Mouse (Mus musculus) CD4-positive, CD25-positive, alpha-beta regulatory T cell, adult 2 months (primary cell): Measurements from ENCODE around the gene Cpn1.
"Not testable (repeated sequence)": the region's sequence is repeated elsewhere in the genome, so short reads cannot be mapped to it uniquely, and the experiment has no call there.

Source experiments
- DNase-seq: peaks from one replicate; pipeline ENCODE4 v3.0.0-alpha.2; 2012; ENCODE audit warnings: low read depth, low spot score

Cpn1 gene

GRCm38 (mm10) chr19:43981992-43982391, 4.4 kb downstream of the Cpn1 start:
- no peak for DNase-seq

DNA sequence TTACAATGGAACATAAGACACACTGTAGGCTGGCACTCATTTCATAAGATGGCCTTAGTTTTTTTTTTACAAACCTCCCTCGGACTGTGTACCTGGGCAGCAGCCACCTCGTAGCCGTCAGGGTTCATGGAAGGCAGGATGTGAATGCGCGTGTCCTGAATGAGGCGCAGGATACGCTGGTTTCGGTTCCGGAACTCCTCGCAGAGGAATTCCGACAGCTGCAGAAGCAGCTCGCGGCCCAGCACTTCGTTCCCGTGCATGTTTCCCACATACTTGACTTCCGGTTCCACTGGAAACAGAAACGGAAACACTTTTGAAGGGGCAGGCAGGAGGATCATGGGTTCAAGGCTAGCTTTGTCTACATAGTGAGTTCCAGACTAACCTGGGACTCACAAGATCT, 5.6 kb downstream of the Cpn1 start:
- no peak for DNase-seq

GRCm38 (mm10) chr19:43977799-43978198, 8.6 kb downstream of the Cpn1 start:
- no peak for DNase-seq

DNA sequence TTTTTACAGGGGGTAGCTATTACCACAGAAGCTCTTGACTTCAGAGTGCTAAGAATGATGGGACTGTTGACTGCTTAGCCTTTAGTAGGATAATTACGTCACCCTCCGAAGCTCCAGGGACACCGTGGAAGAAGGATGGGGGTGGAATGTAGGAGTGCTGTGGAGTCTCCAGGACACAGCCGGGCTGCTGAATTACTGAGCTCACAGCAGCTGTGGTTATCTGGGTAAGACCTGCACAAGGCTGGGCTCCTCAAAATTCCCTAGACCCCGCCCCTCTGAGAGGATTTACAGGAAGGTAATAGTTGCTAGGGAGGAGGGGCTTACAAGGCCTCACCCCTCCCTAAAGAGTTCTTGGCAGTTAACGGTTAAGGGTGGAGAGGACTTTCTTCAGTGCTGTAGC, 9.7 kb downstream of the Cpn1 start:
- no peak for DNase-seq

GRCm38 (mm10) chr19:43974221-43974620, 12.1 kb downstream of the Cpn1 start:
- no peak for DNase-seq

DNA sequence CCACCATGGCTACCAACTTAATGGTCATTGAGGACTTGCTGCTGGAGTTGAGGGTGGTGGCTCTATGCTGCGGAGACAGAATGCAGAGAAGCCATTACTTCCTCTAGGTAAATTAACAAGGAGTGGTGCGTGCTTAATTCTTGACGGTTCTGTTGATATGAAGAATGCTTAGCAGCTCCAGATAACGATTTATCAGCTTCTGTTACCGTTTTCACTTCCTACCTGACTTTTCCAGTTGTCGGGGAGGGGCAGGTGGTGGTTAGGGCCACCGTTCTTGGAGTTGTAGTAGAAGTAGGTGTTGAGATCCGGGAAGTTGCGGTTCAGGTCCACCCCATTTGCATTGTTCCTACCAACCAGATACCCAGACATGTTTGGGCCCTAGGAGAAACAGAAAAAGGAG, 12.6 kb downstream of the Cpn1 start:
- no peak for DNase-seq

GRCm38 (mm10) chr19:43972129-43972528, 14.2 kb downstream of the Cpn1 start:
- no peak for DNase-seq

DNA sequence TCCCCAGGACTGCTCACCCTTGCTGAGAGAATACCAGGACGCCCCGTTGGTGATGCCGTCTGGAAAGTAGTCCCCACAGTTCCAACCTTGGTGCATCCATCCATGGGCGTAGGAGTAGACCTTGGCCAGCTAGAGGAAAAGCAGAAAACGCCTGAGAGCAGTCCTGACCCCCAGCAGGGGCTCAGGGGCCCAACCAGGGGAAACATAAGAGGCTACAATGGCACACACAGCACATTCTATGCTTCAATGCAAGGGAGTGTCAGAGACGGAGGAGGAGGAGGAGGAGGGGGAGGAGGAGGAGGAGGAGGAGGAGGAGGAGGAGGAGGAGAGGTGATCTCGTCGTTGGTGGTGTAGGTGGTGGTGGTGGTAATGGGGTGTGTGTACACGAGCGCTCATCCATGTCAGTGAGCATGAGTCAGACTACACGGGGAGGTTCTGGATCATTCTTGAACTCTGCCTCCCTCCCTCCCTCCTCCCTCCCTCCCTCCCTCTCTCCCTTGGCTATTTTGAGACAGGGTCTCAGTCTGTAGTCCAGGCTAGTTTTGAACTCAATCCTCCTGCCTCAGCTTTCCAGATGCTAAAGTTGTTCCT, 17.8 kb downstream of the Cpn1 start:
- no peak for DNase-seq

- no peak for DNase-seq
These were observed 19.9 kb downstream of the Cpn1 start for GRCm38 (mm10) chr19:43966481-43966880.

GRCm38 (mm10) chr19:43965496-43966085, 20.8 kb downstream of the Cpn1 start:
- no peak for DNase-seq

- no peak for DNase-seq
These were observed 23.6 kb downstream of the Cpn1 start for GRCm38 (mm10) chr19:43962795-43963194.

DNA sequence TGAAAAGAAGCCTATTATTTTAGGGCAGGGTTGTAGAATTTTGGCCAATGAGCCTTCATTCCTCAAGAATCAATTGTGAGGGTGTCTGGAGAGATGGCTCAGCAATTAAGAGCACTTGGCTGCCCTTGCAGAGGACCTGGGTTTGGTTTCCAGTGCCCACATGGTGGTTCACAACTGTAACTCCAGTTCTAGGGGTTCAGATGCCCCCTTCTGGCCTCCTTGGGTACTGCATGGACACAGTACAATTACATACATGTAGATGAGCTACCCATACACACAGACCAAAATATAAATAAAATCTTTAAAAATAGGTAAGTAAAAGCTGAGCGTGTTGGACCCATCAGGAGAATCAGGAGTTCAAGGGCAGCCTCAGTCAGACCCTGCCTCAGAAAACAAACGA, 25.2 kb downstream of the Cpn1 start:
- peak; percentile 59 for DNase-seq

DNA sequence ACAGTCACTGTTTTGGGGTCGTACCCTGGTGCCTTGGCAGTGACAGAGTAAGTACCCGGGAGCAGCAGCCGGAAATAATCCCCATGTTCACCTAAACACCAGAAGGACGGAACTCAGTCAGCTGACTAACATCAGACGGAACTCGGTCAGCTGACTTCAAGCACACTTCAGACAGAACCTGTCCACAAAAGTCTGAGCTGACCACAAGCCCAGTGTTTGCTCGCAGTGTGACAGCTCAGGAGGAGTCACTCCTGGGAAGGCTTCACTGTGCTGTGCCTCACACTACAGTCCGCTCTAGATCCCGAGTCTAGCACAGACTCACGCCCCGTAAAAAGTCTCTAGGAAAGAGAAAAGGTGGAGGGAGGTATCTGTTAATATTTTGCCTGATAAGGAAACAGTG, 26.3 kb downstream of the Cpn1 start:
- no peak for DNase-seq

DNA sequence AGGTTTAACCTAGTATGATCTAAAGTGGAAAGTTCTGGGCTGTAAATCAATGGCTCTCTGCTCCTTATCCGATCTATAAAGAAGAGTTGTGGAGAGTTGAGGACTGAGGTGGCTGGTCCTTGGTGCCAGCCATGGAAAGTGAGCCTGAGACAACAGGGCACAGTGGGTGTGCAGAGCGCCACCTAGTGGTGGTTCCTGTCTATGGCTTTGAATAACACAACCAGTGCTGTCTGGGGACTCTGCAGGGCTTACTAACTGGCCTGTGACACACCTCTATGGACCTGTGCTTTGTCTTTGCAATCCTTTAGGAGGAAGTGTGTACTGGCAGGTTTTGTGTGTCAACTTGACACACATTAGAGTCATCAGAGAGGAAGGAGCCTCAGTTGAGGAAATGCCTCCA, 27.2 kb downstream of the Cpn1 start:
- DNase-seq, result peak; percentile 80

DNA sequence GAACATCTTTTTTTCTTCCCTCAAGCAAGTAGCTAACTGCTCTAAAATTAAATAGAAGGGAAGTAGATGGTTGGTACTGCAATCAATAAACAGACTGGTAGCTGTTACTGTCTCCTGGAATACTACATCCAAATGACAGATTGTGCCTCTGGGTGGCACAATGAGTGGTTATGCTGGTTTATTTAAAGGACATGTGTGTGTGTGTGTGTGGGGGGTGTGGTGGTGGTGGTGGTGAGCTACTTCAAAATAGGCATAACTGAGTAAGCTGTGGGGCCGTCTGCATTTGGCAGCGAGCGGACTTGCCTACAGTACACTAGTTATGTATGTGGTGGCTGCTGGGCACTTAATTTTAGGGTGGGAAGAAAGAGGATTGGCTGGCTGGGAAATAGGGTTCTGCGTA, 28.5 kb downstream of the Cpn1 start:
- no peak for DNase-seq

DNA sequence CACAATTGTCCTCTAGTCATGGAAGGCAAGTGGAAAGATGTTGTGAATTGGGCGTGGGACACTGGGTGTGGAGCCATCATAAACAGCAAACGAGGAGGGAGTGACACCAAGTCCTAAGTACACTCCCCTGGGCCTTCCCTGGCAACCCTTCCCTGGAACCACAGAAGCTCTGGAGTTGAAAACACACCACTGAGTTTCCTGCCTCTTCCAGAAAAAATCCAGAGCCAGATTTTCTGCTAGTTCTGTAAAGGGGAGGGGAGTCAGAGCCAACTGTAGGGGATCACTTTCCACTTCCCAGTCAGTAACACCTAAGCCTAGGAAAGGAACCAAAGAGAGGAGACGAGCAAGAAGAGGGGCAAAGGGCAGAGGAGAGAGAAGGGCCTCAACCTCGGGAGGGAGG, 29.0 kb downstream of the Cpn1 start:
- DNase-seq, result no peak

DNA sequence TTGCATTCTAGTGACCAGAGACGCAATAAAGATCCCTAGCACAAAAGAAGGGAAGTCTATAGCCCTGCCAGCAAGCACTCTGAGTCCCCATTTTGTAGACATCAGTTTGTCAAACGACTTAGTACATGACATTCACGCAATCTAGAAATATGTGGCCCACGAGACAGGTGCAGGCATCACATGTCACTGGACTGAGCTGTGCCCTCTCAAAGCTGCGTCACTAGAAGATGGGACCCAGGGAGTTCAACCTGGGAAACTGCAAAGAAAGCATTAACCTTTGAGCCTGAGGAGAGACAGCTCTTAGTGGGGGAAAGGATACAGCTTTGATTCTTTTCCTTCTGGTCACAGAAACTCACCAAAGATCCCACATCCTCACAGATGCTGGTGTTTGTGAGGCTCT, 31.1 kb downstream of the Cpn1 start:
- no peak for DNase-seq

GRCm38 (mm10) chr19:43954864-43955263, 31.5 kb downstream of the Cpn1 start:
- DNase-seq, result no peak

DNA sequence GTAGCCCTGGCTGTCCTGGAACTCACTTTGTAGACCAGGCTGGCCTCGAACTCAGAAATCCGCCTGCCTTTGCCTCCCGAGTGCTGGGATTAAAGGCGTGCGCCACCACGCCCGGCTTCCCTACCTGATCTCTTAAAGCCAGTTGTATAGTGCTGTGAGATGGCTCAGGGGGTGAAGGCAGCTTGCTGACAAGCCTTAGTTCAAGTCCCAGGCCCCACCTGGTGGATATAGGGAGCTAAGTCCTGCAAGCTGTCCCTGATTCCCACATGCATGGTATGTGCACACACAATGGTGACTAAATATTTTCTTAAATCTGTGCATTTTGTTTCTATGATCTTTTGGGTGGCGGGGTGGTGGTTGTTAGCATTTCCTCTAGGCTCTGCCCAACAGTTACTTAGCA, 33.4 kb downstream of the Cpn1 start:
- DNase-seq, result not testable (repeated sequence)

- no peak for DNase-seq
These were observed 37.1 kb downstream of the Cpn1 start for GRCm38 (mm10) chr19:43949111-43949810.

- no peak for DNase-seq
These were observed 41.8 kb downstream of the Cpn1 start for GRCm38 (mm10) chr19:43944566-43944965.

GRCm38 (mm10) chr19:43943076-43943475, 43.3 kb downstream of the Cpn1 start:
- no peak for DNase-seq
